Comparison of ENCODE assay signal across 20 mouse cellular contexts in the genomic region with DNA sequence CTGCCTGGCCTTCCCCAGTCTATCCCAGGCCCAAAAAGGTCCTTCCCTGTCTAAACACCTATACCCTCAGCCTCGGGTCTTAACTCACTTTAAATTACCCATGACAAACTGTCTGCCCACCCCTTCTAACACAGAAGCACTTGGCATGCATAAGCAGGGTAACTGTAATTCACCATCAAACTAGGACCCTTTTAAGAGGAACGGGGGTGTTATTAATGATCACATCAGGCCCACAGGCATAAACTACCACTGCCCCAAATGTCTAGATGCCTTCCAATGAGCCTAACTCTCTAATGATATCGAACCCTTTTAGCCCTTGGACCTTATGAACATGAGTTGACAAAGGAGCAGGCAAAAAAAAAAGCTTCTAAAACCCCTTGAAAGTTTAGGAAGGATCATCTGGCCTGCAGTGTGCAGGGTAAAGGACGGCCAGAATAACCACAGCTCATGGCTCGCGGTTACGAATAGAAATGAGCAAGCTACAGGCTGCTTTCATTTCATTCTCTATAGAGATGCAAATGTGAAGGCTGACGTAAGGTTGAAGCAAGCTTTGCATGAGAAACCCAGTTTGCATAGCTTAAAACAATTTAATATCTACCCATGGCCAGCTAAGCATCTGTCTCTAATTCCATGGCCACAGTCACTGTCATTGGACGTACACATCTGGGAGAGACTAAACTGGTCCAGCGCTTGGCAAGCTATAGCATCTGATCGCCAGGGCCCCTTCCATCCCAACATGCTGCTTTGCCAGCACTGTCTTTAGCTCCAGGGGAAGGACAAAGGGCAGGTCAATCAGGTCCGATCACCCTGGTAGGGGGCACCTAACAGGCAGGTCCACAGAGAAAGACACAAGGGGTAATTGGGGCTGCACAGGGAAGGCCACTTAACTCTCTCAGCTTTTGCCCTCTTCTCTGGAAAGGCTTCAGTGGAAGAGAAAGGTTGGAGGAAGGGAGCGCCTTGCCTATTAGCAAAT.
DNase-seq lines count a peak whose midpoint lies in the region; ATAC-seq lines count a peak whose summit lies in the region.
"Had no signal": no experiment of that assay in that cellular context is flagged by ENCODE, and none has a peak within 500 bp of the region (broad histone marks: within the 10 kb centered on the region; RNA-seq: fewer than 3 reads in every experiment).

No protein-coding gene starts in this region.

- ATAC-seq in heart, embryonic 11.5 days (replicated peaks; ENCODE audit: insufficient number of reproducible peaks, low FRiP score, low TSS enrichment) = no peak
- no peak for ATAC-seq in embryonic facial prominence, embryonic 14.5 days (ENCODE audit: low read depth)
- peak; percentile 73 for ATAC-seq in forebrain, embryonic 15.5 days (replicated peaks)
- no peak; the same call in 1 of the 2 replicates for ATAC-seq in midbrain, embryonic 15.5 days (replicated peaks)
- ATAC-seq in intestine, embryonic 15.5 days = no peak
- ATAC-seq: intestine, postnatal 0 days had no signal

- WGBS in heart, embryonic 11.5 days (ENCODE audit: insufficient replicate concordance) = 90% methylated on average over 13 of the region's 13 CpGs
- WGBS in embryonic facial prominence, embryonic 14.5 days = 72% methylated on average over 13 of the region's 13 CpGs
- WGBS in forebrain, embryonic 15.5 days = 15% methylated on average over 13 of the region's 13 CpGs
- 29% methylated on average over 13 of the region's 13 CpGs for WGBS in midbrain, embryonic 15.5 days
- 92% methylated on average over 13 of the region's 13 CpGs for WGBS in intestine, embryonic 15.5 days

- H3K9me3 ChIP-seq in heart, embryonic 11.5 days (replicated peaks; ENCODE audit: control insufficient read depth, low read length) = no peaks in the 10 kb centered on the region
- H3K9me3 ChIP-seq in embryonic facial prominence, embryonic 14.5 days (ENCODE audit: control insufficient read depth, low read length) = no peaks in the 10 kb centered on the region
- H3K9me3 ChIP-seq in forebrain, embryonic 15.5 days = no peaks in the 10 kb centered on the region
- H3K9me3 ChIP-seq in midbrain, embryonic 15.5 days = no peaks in the 10 kb centered on the region
- H3K9me3 ChIP-seq in intestine, embryonic 15.5 days = no peaks in the 10 kb centered on the region
- H3K9me3 ChIP-seq: limb, embryonic 10.5 days; neural tube, embryonic 13.5 days had no signal

- H3K4me2 ChIP-seq in heart, embryonic 11.5 days = no peak overlapping the region
- no peak overlapping the region for H3K4me2 ChIP-seq in embryonic facial prominence, embryonic 14.5 days (ENCODE audit: low read depth, low read length)
- H3K4me2 ChIP-seq in forebrain, embryonic 15.5 days (replicated peaks) = peak overlapping the region; percentile 15; the same call in 1 of the 2 replicates
- H3K4me2 ChIP-seq in midbrain, embryonic 15.5 days = no peak overlapping the region
- H3K4me2 ChIP-seq in intestine, embryonic 15.5 days (replicated peaks) = no peak overlapping the region
- H3K4me2 ChIP-seq: liver, embryonic 11.5 days; neural tube, embryonic 13.5 days had no signal

- H3K4me1 ChIP-seq in heart, embryonic 11.5 days (ENCODE audit: control insufficient read depth, insufficient read depth, low read length) = peaks cover 6% of the 10 kb centered on the region; the same call in 1 of the 2 replicates
- peaks cover 16% of the 10 kb centered on the region for H3K4me1 ChIP-seq in embryonic facial prominence, embryonic 14.5 days (ENCODE audit: control insufficient read depth, insufficient read depth, low read length)
- H3K4me1 ChIP-seq in forebrain, embryonic 15.5 days = peaks cover 57% of the 10 kb centered on the region
- H3K4me1 ChIP-seq in midbrain, embryonic 15.5 days = peaks cover 43% of the 10 kb centered on the region
- peaks cover 12% of the 10 kb centered on the region for H3K4me1 ChIP-seq in intestine, embryonic 15.5 days (replicated peaks)

- no peak overlapping the region for H3K9ac ChIP-seq in heart, embryonic 11.5 days (ENCODE audit: low read depth, low read length)
- H3K9ac ChIP-seq in embryonic facial prominence, embryonic 14.5 days (ENCODE audit: low read depth, low read length) = no peak overlapping the region
- no peak overlapping the region for H3K9ac ChIP-seq in forebrain, embryonic 15.5 days (replicated peaks)
- H3K9ac ChIP-seq in midbrain, embryonic 15.5 days = no peak overlapping the region
- H3K9ac ChIP-seq in intestine, embryonic 15.5 days = no peak overlapping the region
- H3K9ac ChIP-seq: neural tube, embryonic 13.5 days had no signal

- no peaks in the 10 kb centered on the region for H3K27me3 ChIP-seq in heart, embryonic 11.5 days (ENCODE audit: control insufficient read depth, insufficient read depth, low read length)
- 0 out of 2 replicates have a peak, but pooled peaks cover 3% of the 10 kb centered on the region for H3K27me3 ChIP-seq in embryonic facial prominence, embryonic 14.5 days (replicated peaks; ENCODE audit: control insufficient read depth, insufficient read depth, low read length)
- H3K27me3 ChIP-seq in forebrain, embryonic 15.5 days = no peaks in the 10 kb centered on the region
- 0 out of 2 replicates have a peak, but pooled peaks cover 3% of the 10 kb centered on the region for H3K27me3 ChIP-seq in midbrain, embryonic 15.5 days (replicated peaks)
- H3K27me3 ChIP-seq in intestine, embryonic 15.5 days (replicated peaks) = no peaks in the 10 kb centered on the region

- H3K36me3 ChIP-seq in heart, embryonic 11.5 days (ENCODE audit: control insufficient read depth, insufficient read depth, low read length) = no peaks in the 10 kb centered on the region
- H3K36me3 ChIP-seq in embryonic facial prominence, embryonic 14.5 days (ENCODE audit: control insufficient read depth, insufficient read depth, low read length) = no peaks in the 10 kb centered on the region
- H3K36me3 ChIP-seq in forebrain, embryonic 15.5 days = no peaks in the 10 kb centered on the region
- no peaks in the 10 kb centered on the region for H3K36me3 ChIP-seq in midbrain, embryonic 15.5 days (replicated peaks)
- no peaks in the 10 kb centered on the region for H3K36me3 ChIP-seq in intestine, embryonic 15.5 days
- H3K36me3 ChIP-seq: limb, embryonic 10.5 days; neural tube, embryonic 13.5 days had no signal

- H3K27ac ChIP-seq in heart, embryonic 11.5 days (ENCODE audit: low read depth, low read length) = no peak overlapping the region
- no peak overlapping the region for H3K27ac ChIP-seq in embryonic facial prominence, embryonic 14.5 days (replicated peaks; ENCODE audit: low read depth, low read length)
- peak overlapping the region; percentile 79 for H3K27ac ChIP-seq in forebrain, embryonic 15.5 days (replicated peaks)
- H3K27ac ChIP-seq in midbrain, embryonic 15.5 days = 0 out of 2 replicates have a peak overlapping the region, but pooled peaks have one; percentile 34
- no peak overlapping the region for H3K27ac ChIP-seq in intestine, embryonic 15.5 days
- H3K27ac ChIP-seq: kidney, postnatal 0 days; limb, embryonic 10.5 days; neural tube, embryonic 13.5 days had no signal

- DNase-seq in heart, adult 11 months = peak; percentile 74
- peak; percentile 50 for DNase-seq in embryonic facial prominence, embryonic 14.5 days (ENCODE audit: low spot score)
- DNase-seq in gastrocnemius, postnatal 25 days = no peak
- DNase-seq: adrenal gland, postnatal 10 days; cerebellum, adult 18-20 months; heart, postnatal 4 days; lung, adult 2 months; lung, postnatal 36 days; right cerebral cortex, postnatal 4 days; thymus, postnatal 36 days had no signal

- H3K4me3 ChIP-seq in heart, embryonic 11.5 days (ENCODE audit: low read depth, low read length) = no peak overlapping the region
- no peak overlapping the region for H3K4me3 ChIP-seq in embryonic facial prominence, embryonic 14.5 days (ENCODE audit: low read depth, low read length)
- no peak overlapping the region for H3K4me3 ChIP-seq in forebrain, embryonic 15.5 days
- H3K4me3 ChIP-seq in midbrain, embryonic 15.5 days = no peak overlapping the region
- no peak overlapping the region for H3K4me3 ChIP-seq in intestine, embryonic 15.5 days (replicated peaks)
- H3K4me3 ChIP-seq: erythroblast, embryonic 14.5 days; limb, embryonic 10.5 days; neural tube, embryonic 13.5 days had no signal

Comparison
In these comparisons a context has a peak if more than half of its experiments do, and no peak if none do; other contexts are left out.
1. H3K27ac ChIP-seq: peak in forebrain, embryonic 15.5 days (single experiment) and midbrain, embryonic 15.5 days (single experiment); none in heart, embryonic 11.5 days (single experiment), embryonic facial prominence, embryonic 14.5 days (single experiment) and intestine, embryonic 15.5 days (single experiment).